Mouse (Mus musculus) adrenal gland, adult 2 months (tissue): Measurements from ENCODE around the gene Adap1. TPM values are rescaled to one million over a fixed set of nuclear protein-coding genes. Genes with fewer than 3 reads are reported as not detected.
"Not testable (repeated sequence)": the region's sequence is repeated elsewhere in the genome, so short reads cannot be mapped to it uniquely, and the experiment has no call there.

ENCODE experiments used
- DNase-seq: peaks from one replicate; pipeline ENCODE4 v3.0.0; 2021
- polyA plus RNA-seq: library from polyadenylated mRNA; depleted of rRNA; stranded (reverse); fragments of >200 nt; gene quantifications from 2 replicates; pipeline ENCODE4 v1.2.3, GENCODE M21; 2012
- total RNA-seq, 2 experiments: library from RNA; stranded (reverse); gene quantifications; 2 replicates each; pipeline ENCODE4 v1.2.3; 2021

Gene Adap1
- total and polyA plus RNA-seq, 3 experiments: 4.9 to 8.6 (median 5.0) TPM

GRCm38 (mm10) chr5:139351134-139351533 is 25.7 kb upstream of the Adap1 start, which contains the start of gene Cox19:
TSS of gene Cox19 (minus strand) at chr5:139351418.
- DNase-seq: no peak

- no peak for DNase-seq
Measured at GRCm38 (mm10) chr5:139349713-139350112, 24.3 kb upstream of the Adap1 start.

GRCm38 (mm10) chr5:139347225-139347624 is 21.8 kb upstream of the Adap1 start:
- DNase-seq: no peak

GRCm38 (mm10) chr5:139345364-139345714 is 19.9 kb upstream of the Adap1 start:
- no peak for DNase-seq

- peak; percentile 99 for DNase-seq
Measured at GRCm38 (mm10) chr5:139344687-139345363, 19.4 kb upstream of the Adap1 start.

- DNase-seq: peak; percentile 85
Measured at GRCm38 (mm10) chr5:139344021-139344686, 18.7 kb upstream of the Adap1 start.

GRCm38 (mm10) chr5:139338891-139339290 is 13.5 kb upstream of the Adap1 start:
- DNase-seq: no peak

GRCm38 (mm10) chr5:139338403-139338802 is 13.0 kb upstream of the Adap1 start:
- DNase-seq: no peak

GRCm38 (mm10) chr5:139337826-139338370 is 12.5 kb upstream of the Adap1 start:
- no peak for DNase-seq

GRCm38 (mm10) chr5:139335634-139336033 is 10.2 kb upstream of the Adap1 start:
- DNase-seq: no peak

GRCm38 (mm10) chr5:139334394-139334793 is 9.0 kb upstream of the Adap1 start:
- not testable (repeated sequence) for DNase-seq

- DNase-seq: no peak
Measured at GRCm38 (mm10) chr5:139333301-139334013, 8.0 kb upstream of the Adap1 start.

- DNase-seq: no peak
Measured at GRCm38 (mm10) chr5:139332590-139333272, 7.3 kb upstream of the Adap1 start.

GRCm38 (mm10) chr5:139331742-139332141 is 6.3 kb upstream of the Adap1 start:
- peak; percentile 75 for DNase-seq

- no peak for DNase-seq
Measured at GRCm38 (mm10) chr5:139330766-139331165, 5.3 kb upstream of the Adap1 start.

- no peak for DNase-seq
Measured at GRCm38 (mm10) chr5:139327634-139328020, 2.2 kb upstream of the Adap1 start.

- DNase-seq: peak; percentile 60
Measured at GRCm38 (mm10) chr5:139326986-139327633, 1.7 kb upstream of the Adap1 start.

GRCm38 (mm10) chr5:139326111-139326696 is 782 bp upstream of the Adap1 start:
- no peak for DNase-seq

GRCm38 (mm10) chr5:139324691-139325394 is 579 bp downstream of the Adap1 start:
- peak; percentile 56 for DNase-seq

- no peak for DNase-seq
Measured at GRCm38 (mm10) chr5:139324045-139324491, 1.4 kb downstream of the Adap1 start.
